Mouse (Mus musculus): ENCODE measurements around the gene Cfap57. TPM values are rescaled to one million over a fixed set of nuclear protein-coding genes. Genes with fewer than 3 reads are reported as not detected.
"Not testable (repeated sequence)": the region's sequence is repeated elsewhere in the genome, so short reads cannot be mapped to it uniquely, and the experiment has no call there.

The Cfap57 gene
- polyA plus RNA-seq, 1 experiment from 2014 or later = 0.64 TPM

- WGBS = 91% methylated on average over 1 of the region's 1 CpGs
- not testable (repeated sequence) for H3K36me3 ChIP-seq
These were observed 113.4 kb downstream of the Cfap57 start for GRCm38 (mm10) chr4:118507171-118507570.

GRCm38 (mm10) chr4:118505551-118505950, 115.0 kb downstream of the Cfap57 start:
- Histone ChIP-seq H3K4me2 (no peak overlapping the region), H3K4me3 (no peak overlapping the region), H3K9ac (no peak overlapping the region), H3K27me3 (no peaks in the 10 kb centered on the region), H3K9me3 (no peaks in the 10 kb centered on the region), H3K27ac (no peak overlapping the region), H3K4me1 (peaks cover 7% of the 10 kb centered on the region; the same call in 1 of the 2 replicates), H3K36me3 (no peaks in the 10 kb centered on the region)
- WGBS = 28% methylated on average over 3 of the region's 3 CpGs
- no peak for ATAC-seq (ENCODE audit: borderline replicate concordance, extremely low read depth, low FRiP score, low TSS enrichment)

More at GRCm38 (mm10) chr4:118507171-118507570, 113.4 kb downstream of the Cfap57 start:
- H3K27ac ChIP-seq; H3K4me1 ChIP-seq; H3K9ac ChIP-seq; H3K9me3 ChIP-seq; H3K4me3 ChIP-seq; H3K27me3 ChIP-seq; ATAC-seq (ENCODE audit: borderline replicate concordance, extremely low read depth, low FRiP score, low TSS enrichment); H3K4me2 ChIP-seq: not testable (repeated sequence)

Other genes starting within 250 kb of the Cfap57 start
- gene Szt2, start 211.5 kb downstream of the Cfap57 start, polyA plus RNA-seq (2015; fragmentation: Nextera tagmentation; extraction: Ambion mirVana) = 6.6 and 7.0 TPM in 2 replicates
- gene Med8, start 211.4 kb downstream of the Cfap57 start, polyA plus RNA-seq (2015; fragmentation: Nextera tagmentation; extraction: Ambion mirVana) = 86.0 and 90.9 TPM in 2 replicates
- 95.3 and 107 TPM in 2 replicates for gene Elovl1, start 192.7 kb downstream of the Cfap57 start, polyA plus RNA-seq (2015; fragmentation: Nextera tagmentation; extraction: Ambion mirVana)
- 311 and 313 TPM in 2 replicates for gene Cdc20, start 183.4 kb downstream of the Cfap57 start, polyA plus RNA-seq (2015; fragmentation: Nextera tagmentation; extraction: Ambion mirVana)
- gene Mpl, start 163.3 kb downstream of the Cfap57 start, polyA plus RNA-seq (2015; fragmentation: Nextera tagmentation; extraction: Ambion mirVana) = 0.40 and 0.74 TPM in 2 replicates
- gene Tie1, start 130.7 kb downstream of the Cfap57 start, polyA plus RNA-seq (2015; fragmentation: Nextera tagmentation; extraction: Ambion mirVana) = 85.6 and 86.1 TPM in 2 replicates
- 12.9 and 13.1 TPM in 2 replicates for gene 2610528J11Rik, start 93.8 kb downstream of the Cfap57 start, polyA plus RNA-seq (2015; fragmentation: Nextera tagmentation; extraction: Ambion mirVana)
- 5.8 and 6.3 TPM in 2 replicates for gene Tmem125, start 76.7 kb downstream of the Cfap57 start, polyA plus RNA-seq (2015; fragmentation: Nextera tagmentation; extraction: Ambion mirVana)
- 123 and 124 TPM in 2 replicates for gene Ebna1bp2, start within 50 bp of the Cfap57 start, polyA plus RNA-seq (2015; fragmentation: Nextera tagmentation; extraction: Ambion mirVana)
- not detected in 2 replicates for gene Olfr62, start 38.2 kb upstream of the Cfap57 start, polyA plus RNA-seq (2015; fragmentation: Nextera tagmentation; extraction: Ambion mirVana)
- gene Olfr1342, start 72.0 kb upstream of the Cfap57 start, polyA plus RNA-seq (2015; fragmentation: Nextera tagmentation; extraction: Ambion mirVana) = 0.69 and 0.78 TPM in 2 replicates
- gene Olfr1341, start 82.7 kb upstream of the Cfap57 start, polyA plus RNA-seq (2015; fragmentation: Nextera tagmentation; extraction: Ambion mirVana) = not detected in 2 replicates
- not detected in 2 replicates for gene Olfr1340, start 99.4 kb upstream of the Cfap57 start, polyA plus RNA-seq (2015; fragmentation: Nextera tagmentation; extraction: Ambion mirVana)
- gene Olfr1339, start 111.4 kb upstream of the Cfap57 start, polyA plus RNA-seq (2015; fragmentation: Nextera tagmentation; extraction: Ambion mirVana) = not detected in 2 replicates
- gene Olfr1338, start 138.0 kb upstream of the Cfap57 start, polyA plus RNA-seq (2015; fragmentation: Nextera tagmentation; extraction: Ambion mirVana) = not detected in 2 replicates
- gene Olfr1337, start 161.8 kb upstream of the Cfap57 start, polyA plus RNA-seq (2015; fragmentation: Nextera tagmentation; extraction: Ambion mirVana) = not detected in 2 replicates
- not detected in 2 replicates for gene Olfr1335, start 189.2 kb upstream of the Cfap57 start, polyA plus RNA-seq (2015; fragmentation: Nextera tagmentation; extraction: Ambion mirVana)
- gene Olfr1333, start 215.5 kb upstream of the Cfap57 start, polyA plus RNA-seq (2015; fragmentation: Nextera tagmentation; extraction: Ambion mirVana) = not detected in 2 replicates
- not detected in 2 replicates for gene Olfr1331, start 243.9 kb upstream of the Cfap57 start, polyA plus RNA-seq (2015; fragmentation: Nextera tagmentation; extraction: Ambion mirVana)

Measured in lung, embryonic 15.5 days (tissue).